Mouse (Mus musculus) CD4-positive helper T cell, adult 2 months (primary cell): ENCODE data around the gene Pygm.

Source experiments
- DNase-seq: peaks from one replicate; pipeline ENCODE4 v3.0.0-alpha.2; 2012; ENCODE audit warnings: low read depth, missing footprints, low spot score

Pygm gene

DNA sequence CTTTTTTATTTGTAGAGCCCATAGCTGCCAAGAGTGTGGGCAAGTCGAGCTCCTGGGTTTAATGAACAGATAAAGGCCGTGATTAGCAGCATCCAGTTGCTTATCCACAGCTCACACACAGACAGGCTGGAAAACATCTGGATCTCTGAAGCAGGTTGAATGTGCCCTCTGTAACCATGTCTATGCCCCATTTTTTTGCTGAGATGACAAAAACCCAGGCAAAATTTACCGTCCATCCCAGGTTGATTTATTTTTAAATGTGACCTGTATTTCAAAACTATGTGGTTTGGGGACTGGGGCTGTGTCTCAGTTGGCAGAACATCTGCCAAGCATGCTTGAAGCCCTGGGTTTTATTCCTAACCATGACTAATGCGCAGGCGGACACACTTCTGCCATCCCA lies 25.0 kb downstream of the Pygm start:
- DNase-seq = no peak

GRCm38 (mm10) chr19:6409936-6410335 lies 25.7 kb downstream of the Pygm start:
- DNase-seq = no peak

GRCm38 (mm10) chr19:6412798-6413197 lies 28.6 kb downstream of the Pygm start:
- no peak for DNase-seq

- DNase-seq = no peak
Observed at GRCm38 (mm10) chr19:6415454-6415853, 31.3 kb downstream of the Pygm start.

DNA sequence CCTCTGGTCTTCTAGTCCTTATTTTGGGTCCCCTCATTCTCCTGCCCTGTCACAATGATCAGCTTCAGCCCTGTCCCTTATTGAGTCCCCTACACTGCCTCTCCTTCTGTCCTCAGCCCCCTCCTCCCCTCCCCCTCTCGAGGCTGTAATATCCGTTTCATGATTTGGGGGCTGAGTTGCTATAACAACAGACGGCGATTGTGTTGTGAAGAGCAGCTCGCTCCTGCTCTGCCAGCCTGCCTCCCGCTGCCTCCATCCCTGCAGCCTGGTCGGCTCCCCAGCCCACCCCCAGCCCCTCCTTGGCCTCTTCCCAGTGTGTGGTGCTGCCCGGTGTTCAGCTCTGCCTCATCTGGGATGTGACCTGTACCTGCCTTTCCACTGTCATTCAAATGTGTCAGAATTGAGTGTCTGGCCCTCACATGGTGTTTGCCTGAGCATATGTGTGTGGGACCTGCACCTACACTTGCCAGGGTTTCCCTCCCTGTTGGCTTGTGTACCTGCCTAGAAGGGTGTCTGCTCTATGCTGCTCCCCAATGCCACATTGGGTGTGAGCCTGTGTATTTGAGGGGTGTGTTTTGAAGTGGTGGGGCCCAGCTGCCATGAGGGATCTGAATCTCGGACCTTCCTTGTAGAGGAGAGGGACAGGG lies 32.0 kb downstream of the Pygm start:
- no peak for DNase-seq

GRCm38 (mm10) chr19:6416894-6417761 lies 32.9 kb downstream of the Pygm start:
- DNase-seq = no peak

GRCm38 (mm10) chr19:6418233-6418879 lies 34.2 kb downstream of the Pygm start, which contains the start of gene Nrxn2:
Gene Nrxn2, plus strand, starts transcription at chr19:6418731.
- DNase-seq = peak; percentile 95

- no peak for DNase-seq
Observed at GRCm38 (mm10) chr19:6418984-6419692, 34.9 kb downstream of the Pygm start.

DNA sequence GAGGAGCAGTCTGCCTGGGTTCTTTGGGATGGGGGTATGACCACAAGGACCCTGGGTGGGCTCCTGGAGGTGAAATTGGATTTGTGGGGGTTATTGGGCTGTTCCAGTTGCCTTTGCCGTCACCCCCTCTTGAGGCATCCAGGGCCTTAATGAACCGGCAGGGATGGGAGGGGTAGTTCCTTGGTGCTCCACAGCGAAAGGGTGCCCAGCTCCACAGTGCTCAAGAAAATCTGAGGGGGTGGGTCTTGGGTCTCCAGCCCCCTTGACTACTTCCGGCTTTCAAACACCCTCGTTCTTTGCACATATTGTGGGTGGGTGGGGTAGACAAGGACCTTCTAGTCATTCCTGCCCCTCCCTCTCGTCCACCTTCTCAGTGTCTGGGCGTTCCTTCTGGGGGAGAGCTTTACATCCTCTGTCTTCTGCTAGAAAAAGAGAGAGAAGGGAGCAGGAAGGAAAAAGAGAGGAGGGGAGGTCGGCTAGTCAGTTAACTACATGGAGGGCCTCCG lies 35.7 kb downstream of the Pygm start:
- DNase-seq = no peak

- no peak for DNase-seq
Observed at GRCm38 (mm10) chr19:6420481-6421210, 36.4 kb downstream of the Pygm start.

- DNase-seq = no peak
Observed at GRCm38 (mm10) chr19:6421211-6421590, 37.0 kb downstream of the Pygm start.

DNA sequence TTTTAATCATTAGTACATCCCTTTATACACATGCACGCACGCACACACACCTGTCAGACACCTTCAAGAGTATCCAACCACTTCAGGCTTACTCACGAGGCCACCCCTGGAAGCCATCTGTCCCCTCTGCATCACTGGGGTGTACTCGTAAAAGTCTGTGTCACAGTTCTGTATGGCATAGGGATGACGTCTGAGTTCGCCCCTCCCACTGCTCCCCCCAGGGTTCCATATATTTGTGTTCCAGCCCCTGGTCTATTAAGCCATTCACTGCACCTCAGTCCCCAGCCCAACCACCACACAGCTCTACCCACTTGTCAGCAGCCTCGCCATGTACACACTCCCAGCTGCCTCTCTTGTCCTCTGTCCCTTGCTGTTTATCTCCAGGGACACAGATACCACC lies 37.8 kb downstream of the Pygm start:
- DNase-seq = no peak

DNA sequence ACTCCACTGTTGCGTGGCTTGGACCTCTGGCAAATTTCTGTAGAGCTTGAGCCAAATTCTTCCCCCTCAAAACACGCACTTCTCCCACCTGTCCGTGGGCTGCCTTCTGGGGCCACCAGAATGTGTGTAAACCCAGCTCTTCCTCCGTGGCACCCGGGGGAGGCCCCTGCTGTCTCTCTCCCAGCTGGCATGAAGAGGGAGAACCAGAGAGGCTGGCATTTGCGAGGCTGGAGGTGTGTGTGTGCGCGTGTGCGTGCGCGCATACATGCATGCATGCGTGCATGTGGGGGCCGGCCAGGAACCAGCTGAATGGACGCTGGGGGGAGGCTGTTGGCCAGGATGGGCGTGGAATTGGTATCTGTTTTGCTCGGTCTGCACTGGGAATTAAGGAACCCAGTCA lies 39.0 kb downstream of the Pygm start:
- DNase-seq = no peak

- DNase-seq = no peak
Observed at GRCm38 (mm10) chr19:6424137-6424881, 40.1 kb downstream of the Pygm start.

DNA sequence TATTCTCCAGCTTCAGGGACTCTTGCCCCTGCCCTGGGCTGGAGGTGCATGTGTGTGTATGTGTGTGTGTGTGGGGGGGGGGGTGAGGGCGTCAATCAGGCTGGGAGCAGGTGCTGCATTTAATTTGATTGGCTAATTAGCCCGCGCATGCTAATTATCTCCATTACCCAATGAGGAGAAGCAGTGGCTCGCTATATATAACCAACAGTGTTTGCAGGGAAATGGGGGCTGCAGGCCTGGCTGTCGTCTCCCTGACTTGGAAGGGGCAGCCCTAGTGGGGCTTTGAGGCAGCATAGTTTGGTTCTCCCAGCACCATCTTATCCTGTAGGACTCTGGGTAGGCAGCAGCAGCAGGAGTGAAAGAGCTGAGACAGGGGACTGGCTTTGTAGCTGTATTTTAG lies 41.4 kb downstream of the Pygm start:
- no peak for DNase-seq

DNA sequence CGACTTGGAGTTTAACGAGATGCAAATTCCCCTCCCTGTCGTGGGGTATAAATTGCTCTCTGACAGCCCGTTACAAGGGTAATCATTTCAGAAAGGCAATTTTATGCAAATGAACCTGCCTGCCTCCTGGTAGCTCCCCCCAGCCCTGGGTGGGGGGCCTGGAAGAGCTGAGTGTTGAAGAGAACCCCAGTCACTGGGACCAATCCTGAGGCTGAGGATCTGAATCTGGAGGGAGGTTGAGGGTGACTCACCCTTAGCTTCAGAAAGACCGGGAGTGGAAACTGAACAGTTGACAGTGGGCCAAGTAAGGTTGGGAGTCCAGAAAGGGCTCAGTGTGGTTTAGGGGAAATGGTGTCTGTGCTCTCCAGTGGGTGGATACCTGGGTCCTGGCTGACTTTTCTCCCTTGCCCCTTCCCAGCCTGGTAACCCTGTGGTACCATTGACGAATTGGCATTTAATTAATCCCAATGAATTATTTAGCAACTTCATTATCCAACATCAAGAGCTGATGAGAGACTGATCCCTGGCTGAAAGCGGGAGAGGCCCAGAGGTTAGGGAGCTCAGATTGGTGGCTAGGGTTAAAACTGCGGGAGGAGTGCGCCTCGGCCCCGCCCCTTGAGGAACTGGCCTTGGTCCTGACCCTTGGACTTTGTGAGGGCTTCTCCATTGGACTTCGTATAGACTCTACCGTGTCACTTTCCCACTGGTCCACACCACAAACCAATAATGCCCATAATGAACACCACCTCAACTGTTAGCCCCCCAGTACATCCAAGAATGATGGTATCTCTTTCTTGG lies 42.7 kb downstream of the Pygm start:
- DNase-seq = peak; percentile 45

DNA sequence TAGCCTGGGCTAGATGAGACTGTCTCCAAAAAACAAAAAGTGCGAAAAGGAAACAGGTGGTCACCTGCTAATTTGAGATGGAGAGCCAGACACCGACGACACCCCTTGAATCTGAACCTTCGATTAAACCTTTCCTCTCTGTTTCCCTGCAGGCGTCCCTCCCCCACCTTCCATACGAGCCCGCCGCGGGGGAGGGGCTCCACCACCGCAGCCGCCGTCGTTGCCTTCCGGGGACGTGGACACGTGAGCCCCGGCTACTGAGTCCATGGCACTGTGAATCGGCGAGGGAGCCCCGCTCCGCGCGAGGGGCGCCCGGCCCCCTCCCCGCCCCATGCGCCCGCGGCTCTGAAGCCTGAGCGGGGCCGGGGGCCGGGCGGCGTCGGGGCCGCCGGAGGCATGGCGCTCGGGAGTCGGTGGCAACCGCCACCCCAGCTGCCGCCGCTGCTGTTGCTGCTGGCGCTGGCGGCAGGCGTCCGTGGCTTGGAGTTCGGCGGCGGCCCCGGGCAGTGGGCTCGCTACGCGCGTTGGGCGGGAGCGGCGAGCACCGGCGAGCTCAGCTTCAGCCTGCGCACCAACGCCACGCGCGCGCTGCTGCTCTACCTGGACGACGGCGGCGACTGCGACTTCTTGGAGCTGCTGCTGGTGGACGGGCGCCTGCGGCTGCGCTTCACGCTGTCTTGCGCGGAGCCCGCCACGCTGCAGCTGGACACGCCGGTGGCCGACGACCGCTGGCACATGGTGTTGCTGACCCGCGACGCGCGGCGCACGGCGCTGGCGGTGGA lies 43.6 kb downstream of the Pygm start:
- DNase-seq = peak; percentile 31

DNA sequence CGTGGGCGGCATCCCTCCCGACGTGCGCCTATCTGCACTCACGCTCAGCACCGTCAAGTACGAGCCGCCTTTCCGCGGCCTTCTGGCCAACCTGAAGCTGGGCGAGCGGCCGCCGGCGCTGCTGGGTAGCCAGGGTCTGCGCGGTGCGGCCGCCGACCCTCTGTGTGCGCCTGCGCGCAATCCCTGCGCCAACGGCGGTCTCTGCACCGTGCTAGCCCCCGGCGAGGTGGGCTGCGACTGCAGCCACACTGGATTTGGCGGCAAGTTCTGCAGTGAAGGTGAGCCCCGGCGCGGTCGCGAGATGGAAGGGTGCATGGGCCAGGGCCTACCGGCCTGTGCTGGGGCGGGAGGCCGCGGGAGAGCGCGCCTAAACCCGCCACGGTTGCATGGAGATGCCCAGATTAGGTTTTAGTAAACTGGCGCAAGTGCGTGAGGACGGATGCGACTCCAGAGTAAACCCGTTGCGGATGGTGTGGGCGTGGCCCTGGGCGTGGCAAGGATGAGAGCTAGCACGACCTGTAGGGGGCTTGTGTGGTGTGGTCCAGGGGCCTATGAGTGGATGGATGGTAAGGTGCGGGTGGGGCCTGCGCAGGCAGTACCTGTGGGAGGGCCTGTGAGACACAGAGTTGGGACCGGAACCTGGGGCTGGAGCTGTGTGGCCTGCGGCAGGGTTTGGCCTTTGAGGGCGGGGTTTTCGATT lies 44.5 kb downstream of the Pygm start:
- peak; percentile 71 for DNase-seq
